Mouse (Mus musculus) 3134 (cell line): ENCODE measurements around the gene Tmem218.
A peak's percentile ranks its signal among the peaks of the same experiment; 100 is the strongest.

Experiments used
- DNase-seq: peaks from one replicate; pipeline ENCODE4 v3.0.0-alpha.2; 2011; ENCODE audit warnings: low spot score; ENCODE audit not compliant: insufficient read length; ENCODE audit errors: extremely low read depth

Gene Tmem218

DNA sequence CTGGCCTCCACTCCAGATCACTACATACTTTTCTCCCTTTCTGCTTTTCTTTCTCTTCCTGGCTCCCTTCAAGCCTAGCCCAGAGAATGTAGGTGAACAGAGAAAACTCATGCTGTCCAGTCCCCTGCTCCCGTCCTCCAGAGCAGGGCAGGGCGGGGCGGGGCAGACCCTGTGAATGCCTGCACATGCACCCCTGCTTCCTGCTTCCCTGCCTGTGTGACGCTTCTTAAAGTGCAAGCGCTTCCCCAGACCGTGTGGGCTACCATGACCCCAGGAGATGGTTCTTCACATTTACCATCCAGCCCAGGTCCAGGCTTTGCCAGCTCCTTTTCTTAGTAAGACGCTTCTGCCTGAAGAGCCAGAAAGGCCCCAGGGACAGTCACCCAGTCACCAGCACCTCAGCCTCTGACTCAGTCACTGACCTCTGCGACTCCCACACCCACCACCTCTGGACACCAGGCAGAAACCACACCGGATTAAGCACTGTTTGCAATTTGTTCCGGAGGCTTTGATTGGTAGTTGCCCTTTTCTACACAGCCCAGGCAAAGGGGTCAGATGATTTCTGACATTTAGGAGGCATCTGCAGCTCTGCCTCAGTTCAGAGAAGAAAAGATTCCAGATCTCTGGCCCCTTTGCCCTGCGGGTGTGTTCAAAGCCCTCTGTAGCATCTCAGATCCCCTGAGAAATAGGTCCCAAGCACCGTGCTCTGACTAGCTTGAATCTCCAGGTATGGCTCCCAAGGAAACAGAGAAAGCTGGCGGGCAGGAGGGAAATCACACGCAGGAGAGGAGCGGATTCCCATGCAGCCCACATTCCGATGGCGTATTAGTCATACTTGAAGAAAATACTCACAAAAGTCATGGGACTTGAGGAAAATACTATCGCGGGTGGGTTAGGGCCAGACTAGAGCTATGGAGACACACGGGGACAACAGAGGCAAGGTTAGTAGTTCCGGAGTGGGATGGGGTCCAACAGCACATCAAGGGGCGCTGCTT lies 24.5 kb downstream of the Tmem218 start:
- peak; percentile 87 for DNase-seq

- DNase-seq, result peak; percentile 63
These were observed 28.1 kb downstream of the Tmem218 start for GRCm38 (mm10) chr9:37235951-37236737.

- no peak for DNase-seq
These were observed 34.7 kb downstream of the Tmem218 start for GRCm38 (mm10) chr9:37242764-37243163.

- no peak for DNase-seq
These were observed 36.6 kb downstream of the Tmem218 start for GRCm38 (mm10) chr9:37244600-37244999.

DNA sequence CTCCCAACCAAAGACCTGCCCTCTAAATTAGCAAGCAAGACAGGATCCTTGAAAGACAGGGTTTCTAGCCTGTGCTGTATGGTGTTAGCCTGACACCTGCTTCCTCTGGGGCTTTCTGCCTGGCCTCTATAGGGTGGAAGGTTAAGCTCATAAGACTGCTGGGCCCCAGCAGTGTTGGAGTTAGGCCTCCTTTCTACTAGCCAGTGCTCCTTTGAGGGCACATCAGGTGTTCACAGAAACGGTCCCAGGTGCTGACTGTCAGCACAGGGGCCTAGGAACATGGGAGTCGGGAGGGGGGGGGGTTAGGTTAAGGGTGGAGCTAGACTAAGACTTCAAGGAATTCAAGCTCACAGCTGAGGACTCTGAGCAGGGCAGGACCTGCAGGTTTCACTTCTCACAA lies 37.4 kb downstream of the Tmem218 start:
- no peak for DNase-seq

DNA sequence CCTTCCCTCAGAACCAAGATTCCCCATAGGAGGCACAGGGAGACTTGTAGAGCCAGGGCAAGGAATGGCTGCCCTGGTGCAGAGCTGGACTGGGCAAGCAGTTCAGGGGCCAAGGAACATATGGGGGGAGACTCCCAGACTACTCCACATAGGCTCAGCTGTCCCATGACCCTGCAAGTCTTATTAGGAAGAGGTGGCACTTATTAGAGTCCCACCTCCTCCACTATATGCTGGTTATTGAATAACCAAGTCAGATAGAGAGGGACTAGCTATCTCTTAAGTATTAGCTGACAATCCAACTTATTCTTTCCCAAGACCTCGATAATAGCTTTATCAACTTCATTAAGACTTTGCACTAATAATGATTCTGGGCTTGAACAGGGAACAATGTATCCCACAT lies 37.8 kb downstream of the Tmem218 start:
- DNase-seq, result no peak

GRCm38 (mm10) chr9:37247429-37247828 lies 39.4 kb downstream of the Tmem218 start:
- DNase-seq, result no peak

DNA sequence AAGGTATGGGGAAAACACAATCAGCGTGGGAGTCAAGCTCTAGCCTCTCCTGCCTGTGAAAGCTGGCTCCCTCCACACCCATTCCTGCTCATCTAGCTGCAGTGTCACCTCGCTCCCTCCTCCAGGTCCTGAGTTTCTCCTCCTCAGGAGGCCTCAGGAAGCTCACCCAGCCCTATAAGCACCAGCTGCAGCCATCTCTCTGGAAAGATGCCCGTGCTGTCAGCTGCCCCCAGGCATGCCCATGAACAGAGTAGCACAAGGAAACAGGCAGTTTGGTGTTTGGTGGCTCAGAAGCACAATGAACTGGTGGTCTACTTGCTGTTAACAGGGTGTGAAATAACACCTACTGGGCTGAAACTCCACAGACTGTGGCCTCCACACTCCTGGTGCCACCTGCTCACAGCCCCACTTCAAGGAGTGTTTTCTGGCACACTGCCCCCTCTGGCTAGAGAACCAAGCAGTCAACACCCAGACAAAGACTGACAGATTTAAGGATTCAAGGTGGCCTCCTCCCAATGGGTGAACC lies 40.4 kb downstream of the Tmem218 start:
- no peak for DNase-seq

DNA sequence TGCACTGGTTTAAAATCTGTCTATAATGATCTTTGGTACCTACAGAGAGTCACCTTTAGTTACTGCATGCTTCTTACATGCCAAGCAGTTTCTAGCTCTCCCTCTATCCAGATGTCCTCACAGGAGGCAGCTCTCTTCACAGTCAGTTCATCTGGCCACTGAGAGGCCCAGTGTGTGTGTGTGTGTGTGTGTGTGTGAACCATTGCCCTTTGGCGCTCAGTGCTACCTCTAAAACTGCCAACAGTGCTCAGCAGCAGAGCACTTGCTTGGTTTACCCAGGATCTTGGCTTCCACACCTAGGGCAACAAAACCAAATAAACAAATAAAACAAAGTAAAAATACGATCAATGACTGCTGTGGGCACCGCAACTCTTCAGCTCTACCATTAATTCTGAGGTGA lies 42.0 kb downstream of the Tmem218 start:
- DNase-seq, result no peak

DNA sequence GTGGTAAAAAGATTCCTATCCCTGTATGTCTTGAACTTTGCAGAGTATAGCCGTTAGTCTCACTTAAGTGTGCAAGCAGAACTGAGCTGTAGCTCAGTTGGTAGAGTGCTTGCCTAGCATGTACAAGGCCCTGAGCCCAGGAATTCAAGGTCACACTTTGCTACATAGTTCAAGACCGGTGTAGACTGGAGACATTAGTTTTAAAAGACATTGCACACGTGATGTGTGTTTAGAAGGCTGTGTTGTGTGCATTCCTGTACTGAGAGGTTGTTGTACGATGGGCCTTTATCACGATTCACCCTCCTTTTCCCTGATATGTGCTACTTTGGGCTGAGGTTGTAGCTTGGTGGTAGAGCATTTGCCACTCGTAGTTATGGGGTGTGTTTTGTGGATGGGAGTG lies 42.6 kb downstream of the Tmem218 start:
- no peak for DNase-seq

- no peak for DNase-seq
These were observed 46.6 kb downstream of the Tmem218 start for GRCm38 (mm10) chr9:37254531-37255110.

GRCm38 (mm10) chr9:37255149-37255888 lies 47.3 kb downstream of the Tmem218 start, which contains the start of gene Slc37a2:
Gene Slc37a2 (minus strand): TSS chr9:37255738.
- DNase-seq, result peak; percentile 78

- no peak for DNase-seq
These were observed 47.8 kb downstream of the Tmem218 start for GRCm38 (mm10) chr9:37255889-37256225.

DNA sequence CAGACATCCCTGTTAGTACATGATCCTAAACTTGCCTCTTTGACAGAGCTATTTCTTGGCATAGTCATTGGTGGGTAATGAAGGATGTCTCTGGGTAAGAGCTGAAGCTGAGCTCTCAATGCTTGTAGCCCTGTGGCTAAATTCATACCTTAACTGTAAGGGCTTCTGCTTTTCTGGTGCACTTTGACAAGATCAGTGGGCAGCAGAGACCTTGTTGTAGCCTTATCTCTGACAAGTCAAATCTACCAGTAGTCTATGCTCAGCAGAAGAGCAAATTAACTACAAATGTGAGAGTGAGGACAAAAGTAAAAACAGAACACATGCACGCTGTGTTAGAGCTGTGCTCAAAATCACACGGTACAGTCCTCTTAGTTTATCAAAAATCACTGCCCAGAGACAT lies 58.6 kb downstream of the Tmem218 start:
- no peak for DNase-seq
